Mouse (Mus musculus) forebrain, embryonic 15.5 days (tissue): ENCODE results near the gene Fap. TPM values are rescaled to one million over a fixed set of nuclear protein-coding genes. Genes with fewer than 3 reads are reported as not detected.
A peak's percentile ranks its signal among the peaks of the same experiment; 100 is the strongest.

Source experiments
- ATAC-seq: fragments of 200-750 bp; cut with Nextera tagmentation; replicated peaks from 2 replicates; pipeline ENCODE4 v1.8.0; 2017; ENCODE audit warnings: mild to moderate bottlenecking, moderate TSS enrichment, moderate library complexity
- H3K27ac ChIP-seq: fragments of 300-500 bp; sonication (generic); replicated peaks from 2 replicates; pipeline ENCODE4 v1.5.1; 2015; ENCODE audit warnings: mild to moderate bottlenecking, inconsistent platforms
- H3K27me3 ChIP-seq: fragments of 300-500 bp; sonication (generic); 2 replicates; pipeline ENCODE4 v1.6.1; 2015; ENCODE audit warnings: inconsistent platforms
- H3K36me3 ChIP-seq: fragments of 300-500 bp; sonication (generic); 2 replicates; pipeline ENCODE4 v1.6.1; 2015; ENCODE audit warnings: mild to moderate bottlenecking, inconsistent platforms
- H3K4me1 ChIP-seq: fragments of 300-500 bp; sonication (generic); 2 replicates; pipeline ENCODE4 v1.6.1; 2015; ENCODE audit warnings: inconsistent platforms
- H3K4me2 ChIP-seq: fragments of 300-500 bp; sonication (generic); replicated peaks from 2 replicates; pipeline ENCODE4 v1.6.1; 2015; ENCODE audit warnings: mild to moderate bottlenecking, inconsistent platforms
- H3K4me3 ChIP-seq: fragments of 300-500 bp; sonication (generic); 2 replicates; pipeline ENCODE4 v1.5.1; 2015; ENCODE audit warnings: mild to moderate bottlenecking, inconsistent platforms
- H3K9ac ChIP-seq: fragments of 300-500 bp; sonication (generic); replicated peaks from 2 replicates; pipeline ENCODE4 v1.6.1; 2015; ENCODE audit warnings: mild to moderate bottlenecking, inconsistent platforms
- H3K9me3 ChIP-seq: fragments of 300-500 bp; sonication (generic); 2 replicates; pipeline ENCODE4 v1.6.1; 2016; ENCODE audit warnings: inconsistent platforms
- WGBS: fragments of 180-500 bp; shearing (Covaris S2); methylation state at CpG from one replicate; pipeline ENCODE4 v1.1.7; 2015; ENCODE audit warnings: mixed read lengths; 5-methylcytosine and 5-hydroxymethylcytosine counted together
- polyA plus RNA-seq: library from polyadenylated mRNA; unstranded; fragments of >200 nt; fragmentation: Nextera tagmentation; extraction: Ambion mirVana; gene quantifications from 2 replicates; pipeline ENCODE4 v1.2.1, GENCODE M21; 2015

The Fap gene
- polyA plus RNA-seq, 1 experiment from 2014 or later, result 0.84 TPM

GRCm38 (mm10) chr2:62517790-62518189 lies 56.1 kb downstream of the Fap start:
- ATAC-seq, result no peak
- no peak overlapping the region for H3K27ac ChIP-seq
- H3K27me3 ChIP-seq, result no peaks in the 10 kb centered on the region
- 74% methylated on average over 2 of the region's 2 CpGs for WGBS
- H3K9ac ChIP-seq, result no peak overlapping the region
- no peak overlapping the region for H3K4me3 ChIP-seq
- H3K4me1 ChIP-seq, result 0 out of 2 replicates have a peak, but pooled peaks cover 5% of the 10 kb centered on the region
- H3K9me3 ChIP-seq, result no peaks in the 10 kb centered on the region
- no peak overlapping the region for H3K4me2 ChIP-seq
- no peaks in the 10 kb centered on the region for H3K36me3 ChIP-seq

GRCm38 (mm10) chr2:62514477-62514876 lies 59.4 kb downstream of the Fap start:
- ATAC-seq, result no peak
- Histone ChIP-seq H3K27ac (no peak overlapping the region), H3K9me3 (no peaks in the 10 kb centered on the region), H3K27me3 (no peaks in the 10 kb centered on the region), H3K4me2 (no peak overlapping the region), H3K9ac (no peak overlapping the region), H3K4me3 (no peak overlapping the region), H3K4me1 (0 out of 2 replicates have a peak, but pooled peaks cover 5% of the 10 kb centered on the region), H3K36me3 (no peaks in the 10 kb centered on the region)
- WGBS, result 78% methylated on average over 6 of the region's 6 CpGs

DNA sequence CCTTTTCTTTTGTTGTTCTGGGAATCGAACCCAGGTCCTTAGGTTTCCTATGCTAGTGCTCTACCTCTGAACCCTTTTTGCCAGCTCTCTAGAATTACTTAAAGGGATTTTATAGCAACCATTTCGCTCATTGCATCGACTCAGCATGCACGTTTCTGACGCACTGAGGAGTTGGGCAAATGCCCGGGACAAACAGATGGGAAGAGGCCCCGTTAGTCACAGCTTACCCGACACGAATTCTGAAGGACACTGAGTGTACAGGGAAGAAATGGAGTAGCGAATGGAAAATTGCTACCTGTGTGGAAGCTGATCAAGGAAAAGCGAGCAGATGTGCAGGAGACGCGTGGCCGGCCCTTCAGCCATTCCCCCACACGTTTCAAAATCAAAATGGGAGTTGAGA lies 60.4 kb downstream of the Fap start:
- peak; percentile 90 for ATAC-seq
- Histone ChIP-seq H3K27me3 (no peaks in the 10 kb centered on the region), H3K9me3 (no peaks in the 10 kb centered on the region), H3K9ac (no peak overlapping the region), H3K4me3 (no peak overlapping the region), H3K36me3 (no peaks in the 10 kb centered on the region), H3K4me1 (0 out of 2 replicates have a peak, but pooled peaks cover 5% of the 10 kb centered on the region), H3K4me2 (no peak overlapping the region), H3K27ac (peak overlapping the region; percentile 16; the same call in 1 of the 2 replicates)
- WGBS, result 61% methylated on average over 15 of the region's 15 CpGs

GRCm38 (mm10) chr2:62507130-62507529 lies 66.7 kb downstream of the Fap start:
- peak; percentile 55 for ATAC-seq
- Histone ChIP-seq H3K4me2 (no peak overlapping the region), H3K9me3 (no peaks in the 10 kb centered on the region), H3K9ac (no peak overlapping the region), H3K36me3 (no peaks in the 10 kb centered on the region), H3K4me3 (no peak overlapping the region), H3K27me3 (no peaks in the 10 kb centered on the region), H3K4me1 (peaks cover 16% of the 10 kb centered on the region), H3K27ac (peak overlapping the region; percentile 63)
- WGBS, result 28% methylated on average over 5 of the region's 5 CpGs

- 21% methylated on average over 2 of the region's 2 CpGs for WGBS
- H3K36me3 ChIP-seq, result no peaks in the 10 kb centered on the region
- no peaks in the 10 kb centered on the region for H3K9me3 ChIP-seq
- H3K27ac ChIP-seq, result peak overlapping the region; percentile 63
- ATAC-seq, result no peak
- no peak overlapping the region for H3K9ac ChIP-seq
- H3K27me3 ChIP-seq, result no peaks in the 10 kb centered on the region
- H3K4me2 ChIP-seq, result no peak overlapping the region
- peaks cover 16% of the 10 kb centered on the region for H3K4me1 ChIP-seq
- H3K4me3 ChIP-seq, result no peak overlapping the region
Measured at GRCm38 (mm10) chr2:62506441-62506840, 67.4 kb downstream of the Fap start.

DNA sequence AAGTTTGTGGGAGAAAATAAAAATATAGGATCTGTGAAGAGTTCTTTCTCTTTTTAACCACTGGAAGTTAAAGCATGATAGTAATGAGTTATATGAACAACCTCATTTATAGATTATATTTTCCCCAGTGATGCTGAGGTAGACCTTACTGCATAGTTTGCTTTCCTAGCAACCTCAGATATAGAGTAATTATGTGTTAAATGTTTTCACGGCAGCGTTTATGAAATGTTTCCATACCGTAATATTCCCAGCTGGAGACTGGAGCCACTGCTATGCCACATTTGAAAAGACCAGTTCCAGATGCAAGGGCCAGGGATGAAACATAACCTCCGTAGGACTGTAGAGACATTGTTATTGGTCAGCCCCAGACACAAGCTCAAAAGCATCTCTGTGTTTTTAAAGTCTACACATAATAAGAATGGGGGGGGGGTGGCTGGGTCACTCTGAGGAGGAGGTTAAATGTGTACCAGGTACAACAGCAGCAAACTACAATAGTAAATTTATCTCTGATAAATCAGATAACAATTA lies 69.5 kb downstream of the Fap start:
- ATAC-seq, result no peak
- H3K36me3 ChIP-seq, result no peaks in the 10 kb centered on the region
- no peak overlapping the region for H3K4me3 ChIP-seq
- WGBS, result 81% methylated on average over 4 of the region's 4 CpGs
- no peaks in the 10 kb centered on the region for H3K27me3 ChIP-seq
- H3K27ac ChIP-seq, result no peak overlapping the region
- no peak overlapping the region for H3K4me2 ChIP-seq
- no peaks in the 10 kb centered on the region for H3K9me3 ChIP-seq
- no peak overlapping the region for H3K9ac ChIP-seq
- H3K4me1 ChIP-seq, result peaks cover 18% of the 10 kb centered on the region

- no peak overlapping the region for H3K4me2 ChIP-seq
- peak overlapping the region; percentile 1; the same call in 1 of the 2 replicates for H3K27ac ChIP-seq
- no peaks in the 10 kb centered on the region for H3K27me3 ChIP-seq
Measured at GRCm38 (mm10) chr2:62503326-62503725, 70.5 kb downstream of the Fap start.

GRCm38 (mm10) chr2:62502516-62502915 lies 71.4 kb downstream of the Fap start:
- H3K4me1 ChIP-seq, result peaks cover 32% of the 10 kb centered on the region
- H3K27ac ChIP-seq, result peak overlapping the region; percentile 75
- no peak overlapping the region for H3K9ac ChIP-seq
- H3K9me3 ChIP-seq, result no peaks in the 10 kb centered on the region
- no peak overlapping the region for H3K4me3 ChIP-seq
- H3K4me2 ChIP-seq, result no peak overlapping the region
- H3K27me3 ChIP-seq, result no peaks in the 10 kb centered on the region
- no peaks in the 10 kb centered on the region for H3K36me3 ChIP-seq
- peak; percentile 41; the same call in 1 of the 2 replicates for ATAC-seq
- 58% methylated on average over 4 of the region's 4 CpGs for WGBS

More at GRCm38 (mm10) chr2:62503326-62503725, 70.5 kb downstream of the Fap start:
- Histone ChIP-seq H3K9me3 (no peaks in the 10 kb centered on the region), H3K36me3 (no peaks in the 10 kb centered on the region), H3K4me3 (no peak overlapping the region), H3K9ac (no peak overlapping the region), H3K4me1 (peaks cover 27% of the 10 kb centered on the region)
- 77% methylated on average over 5 of the region's 5 CpGs for WGBS
- ATAC-seq, result no peak

DNA sequence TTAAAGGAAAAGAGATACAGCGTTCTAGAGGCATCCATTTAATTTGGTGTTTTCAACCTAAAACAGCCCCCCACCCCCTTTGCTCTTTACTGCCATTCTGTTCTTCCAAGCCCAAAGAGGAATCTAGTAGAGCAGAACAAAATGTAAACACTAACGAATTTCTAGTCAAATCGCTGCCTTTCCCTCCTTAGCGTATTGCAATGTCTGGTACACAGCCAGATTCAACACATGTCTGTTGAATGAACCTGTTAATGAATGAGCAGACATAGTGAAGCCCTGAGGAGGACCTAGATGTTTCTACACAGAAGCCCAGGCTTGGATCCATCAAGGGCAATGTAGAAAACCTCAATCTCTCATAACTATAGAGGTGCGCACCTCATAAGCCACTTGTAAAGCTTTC lies 75.1 kb downstream of the Fap start:
- Histone ChIP-seq H3K9ac (no peak overlapping the region), H3K36me3 (no peaks in the 10 kb centered on the region), H3K4me2 (no peak overlapping the region), H3K27ac (peak overlapping the region; percentile 43; the same call in 1 of the 2 replicates), H3K27me3 (no peaks in the 10 kb centered on the region), H3K4me3 (no peak overlapping the region), H3K9me3 (no peaks in the 10 kb centered on the region), H3K4me1 (peaks cover 25% of the 10 kb centered on the region)
- WGBS, result 56% methylated on average over 5 of the region's 5 CpGs
- ATAC-seq, result 0 out of 2 replicates have a peak, but pooled peaks have one; percentile 27

DNA sequence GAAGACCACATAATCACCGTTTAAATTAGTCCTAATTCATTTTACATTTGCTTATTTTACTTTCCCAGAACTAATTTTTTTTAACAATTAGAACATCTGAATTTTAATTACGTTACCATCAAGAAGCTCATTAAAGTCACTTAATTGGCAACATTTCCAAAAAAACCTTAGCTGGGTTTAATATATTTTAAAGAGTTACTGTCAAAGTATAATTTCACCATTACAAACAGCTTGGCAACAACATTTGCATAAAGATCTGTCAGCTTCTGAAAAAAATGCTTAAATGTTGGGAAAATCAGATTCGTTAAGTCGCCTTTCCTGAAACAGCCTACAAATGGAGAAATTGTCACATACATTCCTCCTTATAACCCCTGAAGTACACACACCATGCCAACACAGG lies 75.8 kb downstream of the Fap start:
- H3K27ac ChIP-seq, result peak overlapping the region; percentile 43; the same call in 1 of the 2 replicates

DNA sequence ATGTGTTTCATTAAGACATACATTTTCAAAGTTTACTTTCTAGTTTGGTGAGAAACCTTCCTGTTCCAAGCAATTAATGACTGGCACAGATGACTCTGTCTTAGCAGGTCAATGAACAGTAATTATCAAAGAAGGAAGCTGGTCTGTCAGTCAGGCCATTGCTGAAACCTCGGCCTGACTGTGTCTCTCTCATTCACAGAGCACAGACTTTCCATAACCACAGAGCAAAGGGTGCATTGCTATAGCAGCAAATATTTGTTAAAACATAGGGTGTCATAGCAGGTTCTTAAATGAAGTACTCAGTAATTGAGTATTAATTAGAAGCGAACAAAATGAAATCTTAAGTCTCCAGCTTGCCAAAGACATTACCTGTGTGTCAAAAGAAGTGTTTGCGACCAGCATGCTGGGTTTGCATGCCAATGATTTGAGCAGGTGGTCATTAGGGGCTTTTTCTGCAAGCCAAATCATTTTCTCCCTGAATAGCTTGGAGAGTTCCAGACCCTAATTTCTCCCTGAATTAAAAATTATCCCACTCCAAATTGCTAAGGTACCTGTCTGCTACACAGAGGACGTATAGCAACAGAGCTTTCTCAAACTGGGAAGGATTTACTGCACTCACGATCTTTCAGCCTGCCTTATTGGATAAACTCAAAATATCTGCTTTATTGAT lies 76.4 kb downstream of the Fap start:
- Histone ChIP-seq H3K4me1 (peaks cover 23% of the 10 kb centered on the region), H3K9ac (no peak overlapping the region), H3K4me2 (no peak overlapping the region), H3K36me3 (no peaks in the 10 kb centered on the region), H3K9me3 (no peaks in the 10 kb centered on the region), H3K27me3 (no peaks in the 10 kb centered on the region), H3K27ac (peak overlapping the region; percentile 63), H3K4me3 (no peak overlapping the region)
- ATAC-seq, result peak; percentile 84
- 17% methylated on average over 5 of the region's 5 CpGs for WGBS

More for the DNA sequence above, 75.8 kb downstream of the Fap start:
- no peaks in the 10 kb centered on the region for H3K27me3 ChIP-seq
- no peak overlapping the region for H3K4me2 ChIP-seq
- no peak overlapping the region for H3K9ac ChIP-seq
- H3K36me3 ChIP-seq, result no peaks in the 10 kb centered on the region
- no peak overlapping the region for H3K4me3 ChIP-seq
- WGBS, result 20% methylated on average over 4 of the region's 4 CpGs
- H3K4me1 ChIP-seq, result peaks cover 25% of the 10 kb centered on the region
- no peak; the same call in 1 of the 2 replicates for ATAC-seq
- no peaks in the 10 kb centered on the region for H3K9me3 ChIP-seq

- H3K4me2 ChIP-seq, result no peak overlapping the region
- ATAC-seq, result no peak
- no peaks in the 10 kb centered on the region for H3K27me3 ChIP-seq
- H3K27ac ChIP-seq, result no peak overlapping the region
- no peak overlapping the region for H3K9ac ChIP-seq
- WGBS, result 81% methylated on average over 4 of the region's 4 CpGs
- H3K4me3 ChIP-seq, result no peak overlapping the region
- peaks cover 20% of the 10 kb centered on the region; the same call in 1 of the 2 replicates for H3K4me1 ChIP-seq
- no peaks in the 10 kb centered on the region for H3K9me3 ChIP-seq
- no peaks in the 10 kb centered on the region for H3K36me3 ChIP-seq
Measured at GRCm38 (mm10) chr2:62495407-62495806, 78.5 kb downstream of the Fap start.
